Mouse (Mus musculus) megakaryocyte, adult 5-6 weeks (primary cell): ENCODE data around the gene Ercc4. TPM values are rescaled to one million over a fixed set of nuclear protein-coding genes. Genes with fewer than 3 reads are reported as not detected.
A peak's percentile ranks its signal among the peaks of the same experiment; 100 is the strongest.

Experiments used
- ATAC-seq: 2 replicates; pipeline ENCODE4 v1.8.0; 2016; ENCODE audit warnings: mild to moderate bottlenecking, inconsistent platforms; ENCODE audit not compliant: poor library complexity, severe bottlenecking
- total RNA-seq, 2 experiments: library from RNA; stranded (forward) in 1 of 2; stranded (reverse) in 1 of 2; fragments of 153-499, 151-499 nt in 1 of 2; fragments of 221-1000, 200-1000 nt in 1 of 2; gene quantifications; 2 replicates each; pipeline versions ENCODE4 v1.2.3 to v1.2.4; 2015 to 2017

Gene Ercc4
- total RNA-seq, 2 experiments from 2014 or later: 7.7 to 13.0 TPM

- no peak for ATAC-seq
Measured at GRCm38 (mm10) chr16:13147810-13148555, 38.5 kb downstream of the Ercc4 start.

- ATAC-seq: no peak
Measured at GRCm38 (mm10) chr16:13149950-13150349, 40.5 kb downstream of the Ercc4 start.

- no peak for ATAC-seq
Measured at GRCm38 (mm10) chr16:13150790-13151189, 41.3 kb downstream of the Ercc4 start.

DNA sequence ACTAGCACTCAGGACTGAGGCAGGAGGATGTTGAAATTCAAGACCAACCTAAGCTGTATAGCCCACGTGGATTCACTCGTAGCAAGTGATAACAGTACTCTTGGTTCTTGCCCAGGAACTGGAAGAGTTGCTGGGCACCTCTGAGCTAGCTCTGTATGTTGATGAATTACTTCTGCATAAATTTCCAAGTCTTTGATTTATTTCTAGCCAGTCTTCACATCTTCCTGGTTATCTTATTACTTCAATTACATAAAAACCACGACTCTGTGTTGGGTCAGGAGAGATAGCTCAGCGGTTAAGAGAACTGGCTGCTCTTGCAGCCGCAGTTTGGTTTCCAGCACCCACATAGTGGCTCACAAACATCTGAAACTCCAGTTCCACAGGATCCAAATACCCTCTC lies 43.0 kb downstream of the Ercc4 start:
- no peak for ATAC-seq

DNA sequence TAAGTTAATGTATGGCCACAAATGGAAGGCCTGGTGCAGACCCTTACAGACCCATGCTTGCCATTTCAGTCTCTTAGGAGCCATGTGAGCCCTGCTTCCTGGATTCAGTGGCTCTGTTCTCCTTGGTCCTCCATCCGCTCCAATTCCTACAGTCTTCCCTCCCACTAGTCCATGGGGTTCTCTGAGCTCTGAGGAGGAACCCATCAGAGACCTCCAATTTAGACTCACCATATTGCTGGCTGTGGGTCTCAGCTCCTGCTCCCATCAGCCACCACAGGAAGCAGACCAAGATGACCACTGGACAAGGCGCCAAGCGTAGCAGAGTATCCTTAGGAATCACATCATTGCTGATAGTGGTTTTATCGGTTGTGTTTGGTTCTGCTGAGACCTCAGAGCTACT lies 43.7 kb downstream of the Ercc4 start:
- no peak for ATAC-seq

DNA sequence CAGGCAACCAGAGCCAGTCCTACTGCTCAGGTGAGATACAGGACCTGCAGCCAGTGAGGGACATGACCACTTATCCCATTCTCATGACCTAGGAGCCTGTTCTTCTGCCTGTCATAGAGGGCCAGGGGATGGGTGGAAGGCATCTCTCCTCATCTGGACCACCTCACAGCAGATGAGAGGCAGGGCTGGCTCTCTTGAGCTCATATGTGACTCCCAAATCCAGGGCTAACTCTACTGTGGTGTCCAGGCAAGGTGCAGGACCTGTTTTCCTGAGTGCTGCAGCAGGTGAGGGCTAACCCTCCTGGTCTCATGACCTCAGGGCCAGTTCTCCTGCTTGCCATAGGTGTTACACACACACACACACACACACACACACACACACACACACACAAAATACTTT lies 44.9 kb downstream of the Ercc4 start:
- no peak for ATAC-seq

GRCm38 (mm10) chr16:13157314-13157713 lies 47.8 kb downstream of the Ercc4 start:
- no peak for ATAC-seq

- ATAC-seq: no peak
Measured at GRCm38 (mm10) chr16:13158153-13158670, 48.7 kb downstream of the Ercc4 start.

- peak; percentile 23; the same call in 1 of the 2 replicates for ATAC-seq
Measured at GRCm38 (mm10) chr16:13158906-13159889, 49.7 kb downstream of the Ercc4 start.

DNA sequence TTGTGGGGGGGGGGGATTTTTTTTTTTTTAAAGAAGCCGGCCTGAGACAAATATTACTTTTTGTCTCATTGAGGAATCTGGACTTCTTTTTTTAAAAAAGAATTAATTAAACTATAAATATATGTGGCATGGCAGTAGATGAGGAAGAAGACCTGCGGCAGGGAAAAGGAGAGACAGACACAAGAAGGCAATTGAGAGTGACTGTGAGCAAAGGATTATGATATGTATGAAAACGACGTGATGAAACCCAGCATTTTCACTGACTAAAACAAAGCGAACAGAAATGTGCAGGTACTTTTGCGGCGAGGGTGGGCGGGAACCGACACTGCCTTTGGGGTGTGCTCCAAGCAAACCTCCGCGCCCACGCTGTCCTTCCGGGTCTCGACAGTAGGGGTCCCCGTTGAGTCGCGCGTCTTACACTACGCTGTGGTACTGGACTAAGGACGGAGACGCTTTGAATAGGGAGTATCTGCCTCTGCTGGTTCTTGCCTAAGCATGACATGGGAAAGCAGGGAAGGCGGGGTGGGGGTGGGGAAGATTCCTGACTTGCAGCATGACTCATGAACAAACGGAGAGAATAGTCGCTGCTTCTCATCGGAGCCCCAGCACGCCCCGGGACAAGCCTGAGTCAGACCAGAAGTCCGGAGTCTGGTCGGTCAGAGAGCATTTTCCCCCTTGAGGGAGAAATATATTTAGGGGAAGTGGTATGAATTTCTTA lies 50.6 kb downstream of the Ercc4 start:
- peak; percentile 97 for ATAC-seq

- ATAC-seq: no peak
Measured at GRCm38 (mm10) chr16:13161516-13161915, 52.0 kb downstream of the Ercc4 start.

- no peak for ATAC-seq
Measured at GRCm38 (mm10) chr16:13167731-13168130, 58.2 kb downstream of the Ercc4 start.

- ATAC-seq: no peak
Measured at GRCm38 (mm10) chr16:13173055-13173742, 63.7 kb downstream of the Ercc4 start.

- no peak for ATAC-seq
Measured at GRCm38 (mm10) chr16:13182526-13182925, 73.0 kb downstream of the Ercc4 start.

DNA sequence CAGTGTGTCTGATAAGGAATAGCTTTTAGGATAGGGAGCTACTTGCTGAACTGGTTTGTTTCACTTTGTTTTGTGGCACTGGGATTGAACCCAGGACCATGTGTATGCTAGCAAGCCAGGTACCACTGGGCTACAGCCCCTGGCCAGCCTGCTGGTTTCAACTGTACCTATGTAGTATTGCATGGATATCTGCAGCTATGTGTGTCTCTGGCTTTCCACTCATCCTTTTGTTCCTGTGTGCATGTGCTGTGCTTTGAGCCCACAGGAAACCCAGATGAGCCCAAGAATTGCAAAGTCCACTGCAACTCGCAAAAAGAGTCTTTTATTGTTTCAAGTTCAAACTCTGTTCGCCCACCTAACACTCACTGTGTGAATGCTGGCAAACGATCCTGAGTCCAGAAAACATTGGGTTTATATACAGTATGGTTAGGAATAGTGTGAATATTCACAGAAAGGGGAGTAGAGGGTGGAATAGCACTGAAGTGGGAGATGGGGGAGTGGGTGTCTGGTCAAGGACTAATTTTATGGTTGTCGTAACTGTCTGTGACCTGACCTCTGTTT lies 73.8 kb downstream of the Ercc4 start:
- ATAC-seq: no peak

DNA sequence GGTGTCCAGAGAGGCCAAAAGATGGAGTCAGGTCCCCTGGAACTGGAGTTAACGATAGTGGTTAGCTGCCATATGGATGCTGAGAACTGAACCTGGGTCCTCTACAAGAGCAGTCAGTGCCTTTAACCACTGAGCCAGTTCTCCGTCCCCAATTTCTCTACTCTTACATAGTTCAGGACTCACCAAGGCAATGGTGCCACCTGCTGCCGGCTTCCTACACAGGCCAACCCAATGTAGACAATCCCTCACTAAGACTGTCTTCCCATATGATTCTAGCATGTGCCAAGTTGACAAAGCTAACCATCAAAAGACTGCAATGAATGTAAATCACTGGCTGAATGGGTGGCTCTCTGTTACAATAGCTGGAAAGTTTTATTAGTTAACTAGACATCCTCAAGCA lies 74.9 kb downstream of the Ercc4 start:
- no peak for ATAC-seq

GRCm38 (mm10) chr16:13189430-13190107 lies 80.1 kb downstream of the Ercc4 start:
- no peak for ATAC-seq

DNA sequence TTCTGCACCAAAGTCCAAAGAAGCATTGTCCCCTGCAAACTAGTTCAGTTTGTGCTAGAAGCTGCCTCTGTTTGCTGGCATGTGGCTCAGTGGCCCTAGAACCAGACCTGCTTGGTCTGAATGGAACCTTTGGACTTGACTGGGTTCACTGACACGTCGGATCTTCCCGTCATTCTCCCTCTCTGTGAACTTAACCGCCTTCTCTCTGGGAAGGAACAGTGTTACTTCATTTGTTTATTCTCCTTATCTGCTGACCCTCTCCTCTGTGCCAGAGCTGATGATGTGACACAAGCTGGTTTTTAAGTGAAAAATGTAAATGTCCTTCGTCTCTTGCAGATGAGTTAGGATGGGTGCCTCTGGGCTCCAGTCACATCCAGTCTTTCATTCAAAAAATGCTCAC lies 81.0 kb downstream of the Ercc4 start:
- no peak for ATAC-seq

- no peak for ATAC-seq
Measured at GRCm38 (mm10) chr16:13191166-13191565, 81.7 kb downstream of the Ercc4 start.
